Mouse (Mus musculus): ENCODE measurements around the gene Slc6a5. TPM values are rescaled to one million over a fixed set of nuclear protein-coding genes. Genes with fewer than 3 reads are reported as not detected.

Gene Slc6a5
- total and polyA plus RNA-seq, 2 experiments from 2014 or later: 0.10 TPM; not detected in 1

GRCm38 (mm10) chr7:49974841-49975440 lies 65.0 kb downstream of the Slc6a5 start, which contains the start of gene Nell1:
Gene Nell1, plus strand, starts transcription at chr7:49974864.
- ATAC-seq (peak; percentile 63), DNase-seq (no peak)
- H3K4me1 ChIP-seq (ENCODE audit: insufficient read depth): no peaks in the 10 kb centered on the region
- peaks cover 37% of the 10 kb centered on the region for H3K27me3 ChIP-seq (ENCODE audit: insufficient read depth, low read length)
- 0 out of 2 replicates have a peak, but pooled peaks have one; percentile 8 for TF ChIP-seq CTCF (IDR thresholded peaks at IDR 0.05; ENCODE audit: low read depth)
- H3K9me3 ChIP-seq (ENCODE audit: low read length): no peaks in the 10 kb centered on the region
- peak within 1 kb of the TSS; percentile 51 for H3K4me3 ChIP-seq (ENCODE audit: low read depth, low read length)
- peak within 1 kb of the TSS; percentile 36; the same call in 1 of the 2 replicates for H3K27ac ChIP-seq (ENCODE audit: low read depth, low read length)
- H3K4me2 ChIP-seq (ENCODE audit: low read depth): peak within 1 kb of the TSS; percentile 88
- H3K36me3 ChIP-seq (ENCODE audit: insufficient read depth): no peaks in the 10 kb centered on the region
- under 1% methylated on average over 51 of the region's 52 CpGs for WGBS
- H3K9ac ChIP-seq: peak within 1 kb of the TSS; percentile 51

GRCm38 (mm10) chr7:49975441-49976121 lies 65.6 kb downstream of the Slc6a5 start:
- Histone ChIP-seq H3K27ac (ENCODE audit: low read depth, low read length) (peak overlapping the region; percentile 36; the same call in 1 of the 2 replicates), H3K9ac (peak overlapping the region; percentile 51), H3K36me3 (ENCODE audit: insufficient read depth) (no peaks in the 10 kb centered on the region), H3K4me2 (ENCODE audit: low read depth) (peak overlapping the region; percentile 88), H3K27me3 (ENCODE audit: insufficient read depth, low read length) (peaks cover 37% of the 10 kb centered on the region), H3K4me1 (ENCODE audit: insufficient read depth) (no peaks in the 10 kb centered on the region), H3K9me3 (ENCODE audit: low read length) (no peaks in the 10 kb centered on the region), H3K4me3 (ENCODE audit: low read depth, low read length) (peak overlapping the region; percentile 51)
- DNase-seq: peak; percentile 65
- WGBS: 2% methylated on average over 40 of the region's 40 CpGs
- peak; percentile 64 for TF ChIP-seq CTCF (IDR thresholded peaks at IDR 0.05; ENCODE audit: low read depth)
- ATAC-seq: peak; percentile 76

DNA sequence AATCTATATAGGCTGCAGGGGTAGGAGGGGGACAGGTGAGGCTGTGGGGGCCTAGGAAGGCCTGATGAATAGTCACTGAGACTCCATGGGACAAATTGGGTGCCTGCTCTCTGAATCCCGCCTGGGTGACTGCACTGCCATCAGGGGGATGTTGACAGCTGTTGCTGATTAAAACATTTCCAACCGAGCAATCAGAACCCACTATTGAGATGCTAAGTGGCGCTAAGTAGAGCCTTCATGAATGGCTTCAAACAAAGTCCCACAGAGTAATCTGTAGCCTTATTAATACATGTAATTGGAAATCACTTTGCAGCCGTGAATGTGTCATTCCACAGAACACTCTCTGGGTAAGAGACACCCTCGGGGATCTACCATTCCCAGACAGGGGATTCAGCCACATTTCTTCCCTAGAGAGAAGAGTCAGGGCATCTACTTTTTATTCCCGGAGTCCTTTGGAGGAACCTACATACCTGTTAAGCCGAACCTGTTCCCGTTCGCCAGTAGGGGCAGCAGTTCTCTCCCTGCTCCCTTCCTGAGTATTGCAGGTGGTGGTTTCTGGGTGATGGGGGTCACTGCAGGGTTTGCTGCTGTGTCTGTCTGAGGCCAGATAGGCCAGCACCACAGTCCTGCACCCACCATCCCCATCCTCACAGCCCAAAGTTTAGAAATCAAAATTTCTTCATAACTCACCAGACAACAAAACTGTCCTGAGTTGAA lies 71.7 kb downstream of the Slc6a5 start:
- Histone ChIP-seq H3K4me3 (ENCODE audit: low read depth, low read length) (no peak overlapping the region), H3K27ac (ENCODE audit: low read depth, low read length) (no peak overlapping the region), H3K4me2 (ENCODE audit: low read depth) (no peak overlapping the region), H3K36me3 (ENCODE audit: insufficient read depth) (no peaks in the 10 kb centered on the region), H3K9me3 (ENCODE audit: low read length) (no peaks in the 10 kb centered on the region), H3K27me3 (ENCODE audit: insufficient read depth, low read length) (peaks cover 13% of the 10 kb centered on the region), H3K9ac (no peak overlapping the region), H3K4me1 (ENCODE audit: insufficient read depth) (no peaks in the 10 kb centered on the region)
- DNase-seq (peak; percentile 45), ATAC-seq (peak; percentile 92)
- TF ChIP-seq CTCF (IDR thresholded peaks at IDR 0.05; ENCODE audit: low read depth): peak; percentile 57
- WGBS: 8% methylated on average over 9 of the region's 9 CpGs

- no peak overlapping the region for H3K4me2 ChIP-seq (ENCODE audit: low read depth)
- no peak overlapping the region for H3K4me3 ChIP-seq (ENCODE audit: low read depth, low read length)
- no peaks in the 10 kb centered on the region; the same call in none of the 2 replicates for H3K27me3 ChIP-seq (ENCODE audit: insufficient read depth, low read length)
- DNase-seq: no peak
- no peaks in the 10 kb centered on the region for H3K4me1 ChIP-seq (ENCODE audit: insufficient read depth)
- no peak for TF ChIP-seq CTCF (IDR thresholded peaks at IDR 0.05; ENCODE audit: low read depth)
- no peak overlapping the region for H3K27ac ChIP-seq (ENCODE audit: low read depth, low read length)
- WGBS: 22% methylated on average over 6 of the region's 6 CpGs
- H3K36me3 ChIP-seq (ENCODE audit: insufficient read depth): no peaks in the 10 kb centered on the region
- H3K9me3 ChIP-seq (ENCODE audit: low read length): no peaks in the 10 kb centered on the region
- no peak for ATAC-seq
- no peak overlapping the region for H3K9ac ChIP-seq
Observed at GRCm38 (mm10) chr7:49984698-49985097, 74.8 kb downstream of the Slc6a5 start.

- ATAC-seq (no peak), DNase-seq (no peak)
- H3K4me1 ChIP-seq (ENCODE audit: insufficient read depth): no peaks in the 10 kb centered on the region
- H3K36me3 ChIP-seq (ENCODE audit: insufficient read depth): no peaks in the 10 kb centered on the region
- no peak overlapping the region for H3K4me3 ChIP-seq (ENCODE audit: low read depth, low read length)
- no peak overlapping the region for H3K27ac ChIP-seq (ENCODE audit: low read depth, low read length)
- no peak overlapping the region for H3K9ac ChIP-seq
- H3K4me2 ChIP-seq (ENCODE audit: low read depth): no peak overlapping the region
- no peak for TF ChIP-seq CTCF (IDR thresholded peaks at IDR 0.05; ENCODE audit: low read depth)
- H3K9me3 ChIP-seq (ENCODE audit: low read length): no peaks in the 10 kb centered on the region
- no peaks in the 10 kb centered on the region; the same call in 1 of the 2 replicates for H3K27me3 ChIP-seq (ENCODE audit: insufficient read depth, low read length)
- WGBS: 91% methylated on average over 8 of the region's 8 CpGs
Observed at GRCm38 (mm10) chr7:49985947-49986346, 76.0 kb downstream of the Slc6a5 start.

- WGBS: 56% methylated on average over 4 of the region's 4 CpGs
- H3K9ac ChIP-seq: no peak overlapping the region
- H3K4me3 ChIP-seq (ENCODE audit: low read depth, low read length): no peak overlapping the region
- no peaks in the 10 kb centered on the region for H3K27me3 ChIP-seq (ENCODE audit: insufficient read depth, low read length)
- no peaks in the 10 kb centered on the region for H3K4me1 ChIP-seq (ENCODE audit: insufficient read depth)
- H3K27ac ChIP-seq (ENCODE audit: low read depth, low read length): no peak overlapping the region
- H3K36me3 ChIP-seq (ENCODE audit: insufficient read depth): no peaks in the 10 kb centered on the region
- ATAC-seq (no peak), DNase-seq (peak; percentile 50)
- no peak overlapping the region for H3K4me2 ChIP-seq (ENCODE audit: low read depth)
- no peak for TF ChIP-seq CTCF (IDR thresholded peaks at IDR 0.05; ENCODE audit: low read depth)
- H3K9me3 ChIP-seq (ENCODE audit: low read length): no peaks in the 10 kb centered on the region
Observed at GRCm38 (mm10) chr7:49999321-49999720, 89.4 kb downstream of the Slc6a5 start.

All from forebrain, postnatal 0 days (tissue).